Mouse (Mus musculus): ENCODE measurements around the gene Ttc39b.

The Ttc39b gene

DNA sequence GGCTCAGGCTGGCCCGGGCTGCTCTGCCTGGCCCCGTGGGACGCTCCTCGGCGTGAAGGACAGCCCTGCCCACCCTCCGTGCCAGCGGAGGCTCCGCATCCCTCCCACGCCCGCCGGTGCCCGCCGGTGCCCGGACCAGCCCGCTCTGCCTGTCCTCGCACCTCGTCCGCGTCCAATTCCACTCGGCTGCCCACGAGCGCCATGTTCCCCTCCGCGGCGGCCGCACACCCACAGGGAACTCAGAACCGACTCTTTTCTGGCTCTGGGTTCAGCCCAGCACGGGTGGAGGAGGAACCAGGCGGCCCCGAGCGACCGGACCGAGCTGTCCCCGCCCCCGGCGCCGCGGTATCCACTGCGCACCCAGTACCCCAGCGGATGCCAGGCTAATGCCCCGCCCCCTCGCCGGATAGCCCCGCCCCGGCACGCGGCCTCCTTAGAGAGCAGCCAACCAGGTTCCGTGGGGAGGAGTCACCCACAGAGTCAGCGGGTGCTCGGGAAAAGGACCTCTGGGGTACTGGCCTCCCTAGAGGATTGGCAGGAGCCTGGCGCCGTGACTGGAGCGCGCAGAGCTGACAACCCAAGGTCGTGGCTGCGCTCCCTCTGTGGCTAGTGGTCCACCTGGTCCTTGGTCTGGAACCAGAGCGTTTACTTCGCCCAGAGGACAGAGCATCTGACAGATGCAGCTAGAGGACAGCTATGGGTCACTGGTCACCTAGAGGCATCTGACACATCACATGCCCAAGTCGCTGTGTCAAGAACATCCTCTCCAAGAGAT is at the start of gene Ttc39b:
Ttc39b (minus strand) TSS at position 346 of the 775 bp plus-strand sequence.
- peak; percentile 94 for DNase-seq (ENCODE audit: extremely low spot score, low spot score)

DNA sequence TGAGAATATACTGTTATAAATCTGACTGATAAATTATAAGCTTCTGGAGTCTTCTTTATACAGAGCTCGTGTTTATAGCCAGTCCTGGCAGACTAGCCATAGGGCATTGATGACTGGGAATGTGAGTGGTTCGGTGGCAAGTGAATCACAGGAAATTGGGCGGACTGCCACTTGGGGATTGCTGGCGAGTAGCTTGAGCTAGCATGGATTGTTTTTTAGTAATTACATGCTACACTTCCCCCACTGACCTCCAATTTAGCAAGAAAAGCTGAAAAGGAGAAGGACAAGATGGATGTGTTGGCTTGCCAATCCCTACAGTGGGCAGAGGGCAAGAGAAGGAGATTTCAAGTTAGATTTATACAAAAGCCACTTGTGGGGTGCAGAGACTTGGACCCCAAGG is 49.3 kb upstream of the Ttc39b start:
- no peak for DNase-seq (ENCODE audit: extremely low spot score, low spot score)

DNA sequence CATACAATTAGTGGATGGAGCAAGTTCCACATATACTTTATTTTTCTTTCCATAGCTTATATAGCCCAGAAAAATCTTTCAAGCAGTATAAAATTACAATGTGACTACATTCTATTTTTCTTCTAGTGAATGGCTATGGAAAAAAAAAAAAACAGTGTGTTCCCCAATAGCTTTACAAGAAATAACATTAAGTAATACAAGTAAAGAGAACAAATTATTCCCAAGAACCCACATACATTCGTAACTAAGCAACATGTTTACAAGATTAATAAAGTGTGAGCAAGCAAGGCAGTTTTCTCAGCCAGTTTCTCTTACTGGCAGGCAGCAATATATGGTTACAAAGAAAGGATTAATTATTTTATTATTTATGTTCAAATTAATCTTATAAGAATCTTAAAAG is 33.7 kb upstream of the Ttc39b start:
- no peak for DNase-seq (ENCODE audit: extremely low spot score, low spot score)

DNA sequence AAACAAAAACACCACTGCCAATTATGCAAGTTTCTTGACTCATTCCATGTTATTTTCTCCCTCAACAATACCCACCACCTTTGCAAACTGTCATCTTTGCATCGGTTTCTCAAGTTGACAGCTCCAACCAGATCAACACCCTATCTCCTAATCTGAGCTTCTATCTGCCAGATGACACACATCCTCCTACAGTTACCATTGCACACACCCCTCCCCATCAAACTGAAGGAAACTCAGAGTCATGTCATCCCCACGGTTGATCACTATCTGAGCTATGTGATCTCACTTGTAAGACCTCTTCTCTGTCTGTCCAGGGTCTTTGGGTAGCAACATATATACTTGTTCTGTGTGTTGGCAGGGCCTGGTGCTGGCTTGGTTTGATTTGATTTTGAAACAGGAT is 30.7 kb upstream of the Ttc39b start:
- DNase-seq (ENCODE audit: extremely low spot score, low spot score): no peak

DNA sequence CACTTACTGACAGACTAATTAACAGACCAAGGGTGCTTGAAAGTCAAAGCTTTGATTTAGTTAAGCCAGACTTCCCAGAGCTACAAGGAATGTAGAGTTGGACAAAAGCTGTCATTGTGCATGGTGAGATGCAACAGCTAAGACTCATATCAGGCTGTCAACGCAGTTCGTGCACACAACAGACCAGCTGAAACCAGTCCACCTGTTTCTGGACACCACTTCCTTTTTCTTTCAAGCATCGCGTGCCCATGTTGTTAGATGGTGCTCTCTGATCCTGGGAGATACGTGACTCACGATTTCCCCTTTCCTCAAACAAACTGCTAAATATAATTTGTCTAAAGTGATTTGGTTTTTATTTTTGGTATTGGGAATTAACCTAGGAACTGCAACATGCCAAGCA is 29.9 kb upstream of the Ttc39b start:
- DNase-seq (ENCODE audit: extremely low spot score, low spot score): no peak

DNA sequence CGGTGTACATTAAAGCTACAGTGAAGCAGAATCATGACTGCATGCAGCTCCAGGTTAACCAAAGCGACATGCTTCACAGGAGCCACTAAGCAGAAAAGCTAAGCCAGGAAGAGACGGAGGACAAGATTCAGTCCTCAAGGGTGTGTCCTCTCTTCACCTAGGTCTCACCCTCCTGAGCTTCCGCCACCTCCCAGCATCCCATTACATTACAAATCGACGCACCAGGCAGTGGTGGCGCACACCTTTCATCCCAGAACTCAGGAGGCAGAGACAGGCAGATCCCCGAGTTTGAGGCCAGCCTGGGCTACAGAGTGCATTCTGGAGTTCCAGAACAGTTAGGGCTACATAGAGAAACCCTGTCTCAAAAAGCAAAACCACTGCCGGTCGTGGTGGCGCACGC is 29.2 kb upstream of the Ttc39b start:
- DNase-seq (ENCODE audit: extremely low spot score, low spot score): no peak

DNA sequence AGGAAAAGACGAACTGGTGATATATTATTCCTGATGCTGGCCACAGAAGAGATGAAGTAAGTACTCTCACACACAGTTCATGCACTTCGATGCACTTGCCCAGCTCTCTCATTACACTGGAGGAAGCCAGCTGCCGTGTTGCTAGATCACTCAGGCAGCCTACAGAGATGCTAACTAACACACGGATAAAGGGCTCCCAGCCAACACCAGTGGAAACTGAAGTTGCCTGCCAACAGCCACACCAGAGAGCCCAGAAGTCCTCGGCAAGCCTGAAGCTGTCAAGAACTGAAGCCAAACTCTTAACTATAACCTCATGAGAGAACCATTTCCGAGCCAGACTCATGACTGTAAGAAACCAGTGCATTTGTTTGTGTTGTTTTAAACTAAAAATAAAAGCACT is 26.7 kb upstream of the Ttc39b start:
- no peak for DNase-seq (ENCODE audit: extremely low spot score, low spot score)

DNA sequence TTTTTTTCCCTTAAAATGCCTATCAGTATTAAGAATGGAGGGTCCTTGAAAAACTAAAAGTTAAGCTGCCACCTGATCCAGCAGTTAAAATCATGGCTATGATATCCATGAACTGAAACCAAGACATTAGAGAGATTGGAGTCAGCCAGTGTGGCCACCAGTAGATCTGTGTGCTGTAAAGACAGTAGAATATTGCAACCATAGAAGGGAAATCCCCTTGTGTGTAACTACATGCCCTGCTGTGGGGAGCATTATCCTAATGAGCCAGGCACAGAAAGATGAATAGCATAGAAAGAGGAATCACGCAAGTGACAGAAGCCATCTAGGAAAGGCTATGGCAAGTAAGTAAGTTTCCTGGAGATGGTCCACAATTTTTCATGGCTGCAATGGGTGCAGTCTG is 24.9 kb upstream of the Ttc39b start:
- no peak for DNase-seq (ENCODE audit: extremely low spot score, low spot score)

DNA sequence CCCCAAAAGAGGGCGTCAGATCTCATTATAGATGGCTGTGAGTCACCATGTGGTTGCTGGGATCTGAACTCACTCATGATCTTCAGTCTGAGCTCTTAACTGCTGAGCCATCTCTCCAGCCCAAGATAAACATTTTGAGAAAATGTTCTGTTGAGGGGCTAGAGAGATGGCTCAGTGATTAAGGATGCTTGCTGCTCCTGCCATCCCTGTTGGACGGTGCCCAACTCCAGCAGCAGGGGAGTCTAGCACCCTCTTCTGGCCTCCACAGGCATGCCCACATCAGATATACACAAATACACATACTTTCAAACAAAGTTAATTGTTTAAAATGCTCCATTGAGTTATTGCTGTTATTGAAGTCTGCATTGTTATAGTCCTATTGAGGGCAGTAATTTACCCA is 19.8 kb upstream of the Ttc39b start:
- DNase-seq (ENCODE audit: extremely low spot score, low spot score): no peak

DNA sequence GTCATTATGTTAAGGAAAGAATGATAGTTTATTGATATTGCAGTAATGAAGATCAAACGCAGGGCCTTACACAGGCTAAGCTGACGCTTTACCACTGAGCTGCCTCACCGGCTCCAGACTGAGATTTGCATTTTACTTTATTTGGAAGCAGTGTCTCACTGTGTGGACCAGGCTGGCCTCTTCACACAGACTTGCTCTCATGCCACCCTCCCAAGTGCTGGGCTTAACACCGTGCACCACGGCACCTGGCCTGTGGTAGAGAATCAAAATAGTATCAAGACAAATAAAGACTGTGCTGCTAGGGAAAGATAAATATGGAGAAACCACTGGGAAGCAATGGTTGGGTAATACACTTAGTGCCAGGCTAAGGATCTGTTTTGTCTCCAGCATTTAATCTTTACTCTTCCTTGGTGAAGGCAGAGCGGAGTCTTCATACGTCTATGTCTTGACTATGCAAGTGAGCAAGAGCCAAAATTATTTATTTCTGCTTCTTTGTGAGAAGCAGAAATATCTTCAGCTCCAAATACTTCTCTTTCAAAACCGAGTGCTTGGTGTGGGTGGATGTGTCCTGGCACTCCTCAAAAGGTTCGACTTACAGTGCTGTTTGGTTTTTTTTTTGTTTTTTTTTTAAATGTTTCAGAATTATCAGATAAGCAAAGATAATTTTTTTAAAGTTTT is 19.2 kb upstream of the Ttc39b start:
- no peak for DNase-seq (ENCODE audit: extremely low spot score, low spot score)

DNA sequence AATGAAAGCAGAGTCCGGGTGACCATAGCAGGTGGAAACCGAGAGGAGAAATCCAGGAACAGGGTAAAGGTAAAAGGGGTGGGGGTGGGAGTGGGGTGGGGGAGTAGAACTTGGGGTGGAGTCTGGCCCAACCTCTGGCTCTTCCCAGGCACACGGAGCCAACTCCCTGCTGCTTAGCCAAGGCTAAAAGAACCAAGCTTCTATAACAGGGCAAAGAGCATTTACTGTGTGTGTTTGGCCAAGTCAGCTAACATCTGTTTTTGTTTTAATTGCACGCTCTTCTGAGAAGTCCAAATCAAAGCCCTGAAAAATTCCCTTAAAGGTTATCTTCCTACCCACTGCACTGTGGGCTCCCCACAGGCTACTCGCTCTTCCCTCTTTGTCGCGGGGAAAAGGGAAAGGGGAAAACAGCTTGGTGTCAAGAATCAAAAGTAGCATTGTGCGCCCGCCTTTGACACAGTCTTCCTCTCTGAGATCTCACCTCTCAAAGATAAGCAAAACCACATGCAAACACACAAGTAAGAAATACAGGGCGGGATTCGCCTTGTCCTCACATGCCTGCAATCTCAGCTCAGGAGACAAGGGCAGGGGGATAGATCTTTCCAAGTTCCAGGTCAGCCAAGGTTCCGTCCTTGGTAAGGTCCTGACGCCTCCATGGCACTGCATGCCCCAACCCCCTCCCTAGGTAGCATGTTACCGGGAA is 18.4 kb upstream of the Ttc39b start:
- no peak for DNase-seq (ENCODE audit: extremely low spot score, low spot score)

DNA sequence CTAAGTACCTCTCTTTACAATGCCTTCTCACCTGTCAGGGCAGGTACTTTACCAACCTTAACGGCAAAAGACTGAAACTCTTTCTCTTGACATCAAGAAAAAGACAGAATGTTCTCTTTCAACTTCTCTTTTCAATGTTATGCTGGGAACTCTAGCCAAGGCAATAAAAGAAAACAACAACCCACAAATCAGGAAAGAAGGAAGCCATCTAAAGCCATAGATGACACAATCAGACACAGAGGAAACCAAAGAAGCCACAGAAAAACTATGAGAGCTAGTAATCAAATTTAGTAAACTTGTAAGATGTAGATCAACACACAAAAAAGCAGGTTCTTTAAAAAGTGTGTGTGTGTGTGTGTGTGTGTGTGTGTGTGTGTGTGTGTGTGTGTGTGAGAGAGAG is 15.3 kb upstream of the Ttc39b start:
- no peak for DNase-seq (ENCODE audit: extremely low spot score, low spot score)

DNA sequence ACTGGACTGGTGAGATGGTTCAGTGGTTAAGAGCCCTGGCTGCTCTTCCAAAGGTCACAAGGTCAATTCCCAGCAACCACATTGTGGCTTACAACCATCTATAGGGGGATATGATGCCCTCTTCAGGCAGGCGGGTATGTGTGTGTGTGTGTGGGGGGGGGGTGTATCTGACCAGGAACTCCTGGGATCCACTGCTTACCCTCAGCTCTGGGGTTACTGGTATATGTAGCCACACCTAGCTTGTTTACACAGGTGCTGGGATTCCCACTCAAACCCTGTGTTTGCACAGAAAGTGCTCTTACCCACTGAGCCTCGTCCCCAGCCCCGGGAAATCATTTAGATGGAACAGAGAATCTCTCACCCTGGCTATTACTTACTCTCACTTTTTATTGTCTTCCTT is 13.7 kb upstream of the Ttc39b start:
- DNase-seq (ENCODE audit: extremely low spot score, low spot score): no peak

DNA sequence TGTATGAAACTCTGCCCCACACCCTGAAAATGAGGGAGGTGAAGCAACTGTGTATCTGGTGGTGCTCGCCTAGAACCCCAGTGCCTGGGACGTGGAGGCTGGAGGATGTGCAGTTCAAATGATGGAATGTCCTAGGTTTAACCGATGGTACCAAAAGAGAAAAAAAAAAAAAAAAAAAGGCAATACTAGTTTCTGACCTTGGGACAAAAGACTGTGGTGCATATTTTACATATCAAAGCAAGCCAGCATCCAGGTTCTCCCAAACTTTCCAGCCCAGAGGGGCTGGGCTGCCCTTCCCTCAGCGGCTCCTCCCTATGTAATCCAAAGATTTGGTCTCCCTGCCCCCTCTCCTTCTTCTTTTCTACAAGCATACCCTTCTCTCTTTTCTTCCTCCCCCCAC is 6.3 kb upstream of the Ttc39b start:
- DNase-seq (ENCODE audit: extremely low spot score, low spot score): no peak

DNA sequence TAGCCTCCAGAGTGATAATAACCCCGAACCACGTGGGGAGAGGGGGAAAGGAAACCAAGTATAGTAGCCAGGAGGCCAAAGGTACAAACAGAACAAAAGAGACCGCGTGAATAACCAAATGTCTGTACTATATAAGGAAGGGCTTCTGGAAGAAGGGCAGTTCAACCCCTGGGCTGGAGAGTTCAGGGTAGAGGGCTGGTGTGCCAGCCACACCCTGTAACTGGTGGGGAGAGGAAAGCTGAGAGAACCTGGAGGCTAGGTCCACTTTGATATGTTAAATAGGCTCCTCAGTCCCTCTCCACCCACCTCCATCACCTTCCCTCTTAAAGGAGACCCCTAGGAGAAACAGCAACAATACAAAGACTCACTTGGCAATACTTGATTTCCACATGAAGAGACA is 5.6 kb upstream of the Ttc39b start:
- DNase-seq (ENCODE audit: extremely low spot score, low spot score): no peak

DNA sequence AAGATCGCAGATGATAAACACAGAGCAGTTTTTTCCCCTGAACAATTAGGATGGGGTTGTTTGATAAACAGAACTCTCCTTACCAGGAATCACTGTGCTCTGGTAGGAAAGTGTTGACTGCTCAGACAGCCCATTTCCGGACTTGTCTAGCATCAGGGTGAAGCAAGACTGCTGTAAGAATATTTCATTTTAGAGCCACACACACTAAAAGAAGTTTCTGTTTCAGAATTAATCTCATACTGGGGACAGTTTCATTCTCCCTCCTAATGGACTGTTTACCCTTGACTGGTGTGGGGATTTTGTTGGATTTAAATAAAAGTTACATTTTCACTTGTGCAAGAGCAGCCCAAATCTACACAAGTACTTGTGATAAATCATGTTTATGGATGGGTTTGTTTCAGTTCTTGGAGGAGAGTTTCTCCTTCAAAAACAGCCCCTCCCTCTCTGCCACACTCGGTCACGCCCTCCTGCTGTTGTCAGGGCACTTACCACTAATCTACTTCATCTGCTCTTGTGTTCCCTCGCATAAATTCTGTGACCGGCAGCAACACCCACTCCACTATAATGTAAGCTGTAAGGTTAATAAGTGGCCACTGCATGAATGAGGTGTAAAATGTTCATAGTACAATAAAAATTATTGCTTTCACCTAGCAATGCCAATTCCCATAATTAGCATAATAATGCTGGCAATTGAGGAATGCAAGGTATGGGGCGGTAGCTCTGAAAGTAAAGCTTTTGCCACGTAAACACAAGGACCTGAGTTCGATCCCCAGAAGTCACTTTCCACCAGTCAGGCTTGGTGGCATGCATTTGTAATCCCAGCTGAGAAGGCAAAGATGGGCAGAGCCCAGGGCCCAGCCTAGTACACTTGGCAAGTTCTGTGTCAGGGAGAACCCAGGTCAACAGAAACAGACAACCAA is 4.2 kb upstream of the Ttc39b start:
- no peak for DNase-seq (ENCODE audit: extremely low spot score, low spot score)

DNA sequence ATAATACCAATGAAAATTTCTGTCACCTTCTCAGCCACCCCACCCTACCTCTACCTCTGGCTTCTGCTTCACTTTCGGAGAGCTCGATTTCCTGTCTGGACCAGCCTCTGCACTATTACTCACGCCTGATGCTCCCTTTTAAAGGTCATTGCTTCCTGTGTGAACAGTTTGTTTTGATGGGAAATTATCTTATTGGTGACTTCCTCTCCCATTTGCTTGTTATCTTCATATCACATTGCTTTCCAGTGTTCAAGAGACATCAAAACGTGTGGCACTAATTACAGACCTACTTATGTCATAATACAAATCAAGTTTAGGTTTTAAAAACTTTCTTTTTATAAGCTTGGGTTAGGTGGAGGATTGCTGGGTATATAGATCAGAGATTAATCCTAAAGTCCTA is 3.5 kb upstream of the Ttc39b start:
- no peak for DNase-seq (ENCODE audit: extremely low spot score, low spot score)

DNA sequence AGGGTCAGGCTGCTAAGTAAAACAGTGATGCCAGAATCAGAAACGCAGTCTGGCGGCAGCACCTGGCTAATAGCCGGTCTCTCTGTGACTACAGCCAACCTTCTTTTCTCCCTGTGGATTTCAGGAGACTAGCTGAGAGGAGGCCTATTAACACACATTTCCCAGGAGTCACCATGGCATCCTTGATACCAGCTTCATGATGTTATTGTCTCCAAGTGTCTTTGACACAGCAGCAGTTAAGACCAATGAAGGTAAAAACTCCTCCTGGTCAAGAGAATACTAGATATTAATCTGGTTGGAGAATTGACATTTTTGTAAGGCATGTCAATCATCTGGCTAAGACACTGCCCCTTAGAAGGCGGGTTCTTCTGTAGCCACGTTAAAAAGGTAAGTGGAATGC is 1.3 kb upstream of the Ttc39b start:
- DNase-seq (ENCODE audit: extremely low spot score, low spot score): no peak

DNA sequence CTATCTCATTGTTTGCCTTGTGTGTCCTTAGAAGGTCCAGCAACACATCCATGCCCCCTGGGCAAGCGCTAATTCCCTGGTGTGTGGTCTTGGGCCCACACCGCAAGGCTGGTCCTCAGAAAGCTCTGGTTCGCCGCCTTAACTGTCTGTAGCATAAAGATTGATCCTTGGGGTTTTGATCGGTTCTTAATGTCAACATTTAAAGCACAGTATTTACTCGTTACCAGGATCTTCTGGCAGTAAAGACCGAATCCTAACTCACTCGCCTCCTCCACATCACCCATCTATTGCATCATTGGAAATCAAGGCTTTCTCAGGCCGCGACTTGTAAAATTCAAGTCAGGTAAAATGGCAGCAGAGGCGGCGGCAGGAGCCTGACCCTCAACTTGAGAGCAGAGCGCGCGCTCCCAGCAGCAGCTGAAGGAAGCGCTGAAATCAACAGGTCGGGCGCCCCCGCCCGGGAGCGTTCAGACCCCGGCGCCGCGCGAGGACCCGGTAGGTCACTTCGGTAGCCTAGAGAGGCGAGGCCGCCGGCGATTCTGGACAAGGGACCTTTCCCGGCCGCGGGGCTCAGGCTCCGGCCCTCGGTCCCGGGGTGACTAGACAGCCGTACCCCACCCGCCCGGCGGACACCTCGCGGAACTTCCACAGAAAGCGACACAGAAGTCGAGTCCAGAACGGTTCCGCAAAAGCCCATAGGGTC is 703 bp downstream of the Ttc39b start:
- peak; percentile 82 for DNase-seq (ENCODE audit: extremely low spot score, low spot score)

DNA sequence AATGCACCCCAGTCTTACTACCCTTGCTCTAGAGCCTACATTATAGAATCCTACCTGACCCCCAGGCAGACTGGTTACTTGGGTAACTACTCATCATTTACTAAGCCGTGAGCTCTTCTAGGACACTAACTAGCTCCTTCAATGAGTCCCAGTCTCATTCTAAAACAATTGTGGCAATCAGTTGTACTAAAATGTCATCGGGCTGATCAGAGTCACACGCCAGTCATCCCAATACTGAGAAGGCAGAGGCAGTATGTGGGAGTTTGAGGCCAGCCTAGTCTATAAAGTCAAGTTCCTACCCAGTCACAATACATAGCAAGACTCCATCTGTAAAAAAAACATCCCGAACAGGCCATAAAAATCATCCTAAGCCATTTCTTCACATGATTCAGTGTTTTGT is 4.3 kb downstream of the Ttc39b start:
- DNase-seq (ENCODE audit: extremely low spot score, low spot score): no peak

DNA sequence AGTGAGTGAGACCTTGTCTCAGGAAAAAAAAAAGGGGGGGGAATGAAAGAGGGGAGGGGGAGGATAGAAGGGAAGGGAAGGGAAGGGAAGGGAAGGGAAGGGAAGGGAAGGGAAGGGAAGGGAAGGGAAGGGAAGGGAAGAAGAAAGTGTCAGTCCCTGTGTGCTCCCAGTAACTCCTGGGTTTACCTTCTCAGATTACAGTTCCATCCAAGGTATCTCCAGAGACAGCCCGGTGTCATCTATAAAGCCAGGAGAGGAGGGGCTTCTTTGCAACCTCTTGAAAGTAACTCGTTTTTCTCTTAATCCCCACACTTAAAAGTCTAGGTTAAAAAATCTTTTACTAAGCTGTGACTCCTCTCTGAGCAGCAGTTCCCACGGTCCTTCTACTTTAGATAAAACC is 5.3 kb downstream of the Ttc39b start:
- DNase-seq (ENCODE audit: extremely low spot score, low spot score): no peak
